ENCODE assay signal across 23 mouse cellular contexts in the genomic region with DNA sequence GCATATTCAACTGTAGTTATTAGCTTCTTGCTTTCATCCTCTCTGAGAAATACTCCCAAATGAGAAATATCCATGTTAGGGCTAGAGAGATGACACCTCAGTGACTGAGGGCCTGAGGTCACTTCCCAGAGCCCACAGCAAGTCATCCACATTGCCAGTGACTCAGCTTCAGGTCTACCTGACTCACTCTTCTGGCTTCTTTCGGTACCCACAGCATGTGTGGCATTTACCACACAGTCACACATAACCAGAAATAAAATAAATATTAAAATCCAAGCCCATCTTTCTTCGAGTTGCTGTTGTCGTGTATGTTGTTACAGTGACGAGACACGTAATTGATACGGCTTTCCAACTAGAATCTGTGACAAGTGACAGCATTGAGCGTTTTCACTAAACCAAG. TPM values are rescaled to one million over a fixed set of nuclear protein-coding genes. Genes with fewer than 3 reads are reported as not detected.
"Had no signal": no experiment of that assay in that cellular context is flagged by ENCODE, and none has a peak within 500 bp of the region (broad histone marks: within the 10 kb centered on the region; RNA-seq: fewer than 3 reads in every experiment).

No protein-coding gene starts in this region.

- ATAC-seq: lung, postnatal 0 days; midbrain, embryonic 16.5 days had no signal

- H3K4me2 ChIP-seq: liver, embryonic 11.5 days; liver, embryonic 15.5 days had no signal

- H3K4me1 ChIP-seq: liver, embryonic 15.5 days; midbrain, embryonic 10.5 days had no signal

- H3K36me3 ChIP-seq: limb, embryonic 10.5 days; liver, embryonic 15.5 days; midbrain, embryonic 10.5 days had no signal

- H3K4me3 ChIP-seq: limb, embryonic 10.5 days; liver, embryonic 15.5 days; midbrain, embryonic 10.5 days had no signal

- H3K9ac ChIP-seq: liver, embryonic 15.5 days had no signal

- H3K27me3 ChIP-seq: liver, embryonic 15.5 days had no signal

- H3K27ac ChIP-seq: kidney, postnatal 0 days; limb, embryonic 10.5 days; liver, embryonic 15.5 days; midbrain, embryonic 10.5 days; stomach, postnatal 0 days had no signal

- H3K9me3 ChIP-seq: limb, embryonic 10.5 days; liver, embryonic 15.5 days; midbrain, embryonic 10.5 days had no signal

- DNase-seq: kidney, adult 9 months; kidney, postnatal 36 days; lung, adult 2 months; lung, postnatal 4 days; right cerebral cortex, postnatal 14 days; thymus, adult 18-20 months; thymus, postnatal 25 days had no signal

RNA-seq across cellular contexts. Expression of a gene that starts 33.8 kb away (rescaled TPM):
- total RNA-seq: layer of hippocampus, adult 18-20 months; layer of hippocampus, postnatal 14 days; left cerebral cortex, adult 18-20 months; left cerebral cortex, postnatal 10 days had no signal
- polyA plus RNA-seq: kidney, postnatal 0 days; limb, embryonic 10.5 days; limb, embryonic 14.5 days; liver, embryonic 11.5 days; liver, embryonic 15.5 days; lung, postnatal 0 days; midbrain, embryonic 10.5 days; midbrain, embryonic 16.5 days; stomach, postnatal 0 days had no signal

RNA-seq across cellular contexts. Expression of a gene that starts 56.1 kb away (rescaled TPM):
- total RNA-seq: layer of hippocampus, adult 18-20 months; megakaryocyte, adult 5-6 weeks had no signal
- polyA plus RNA-seq: limb, embryonic 10.5 days; limb, embryonic 14.5 days; liver, embryonic 11.5 days; liver, embryonic 15.5 days; lung, adult 2 months; lung, postnatal 0 days; midbrain, embryonic 10.5 days; midbrain, embryonic 16.5 days; neural tube, embryonic 14.5 days; urinary bladder, adult 2 months had no signal
